Mouse (Mus musculus): ENCODE measurements around the gene Hs6st1. TPM values are rescaled to one million over a fixed set of nuclear protein-coding genes. Genes with fewer than 3 reads are reported as not detected.

Gene Hs6st1
- polyA plus RNA-seq, 1 experiment = 30.1 TPM

DNA sequence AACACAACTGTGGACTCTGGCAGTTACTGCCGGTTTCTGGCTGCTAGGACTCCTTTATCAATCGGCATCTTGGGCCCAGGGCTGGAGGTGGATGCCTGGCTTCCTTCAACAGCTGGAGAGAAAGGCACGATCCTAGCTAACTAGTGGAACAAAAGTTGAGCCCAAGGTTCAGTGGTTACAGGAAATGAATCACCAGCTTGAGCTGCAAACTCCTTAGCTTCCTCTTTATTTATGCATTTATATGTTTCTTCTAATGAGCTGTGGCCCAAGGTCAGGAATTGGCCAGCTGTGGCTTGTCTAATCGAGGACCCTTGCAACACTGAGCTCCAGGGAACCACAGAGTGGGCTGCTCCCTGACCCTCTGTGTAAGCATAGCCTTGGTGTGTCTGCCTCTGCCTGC, 60.9 kb downstream of the Hs6st1 start:
- no peak for DNase-seq (ENCODE audit: low spot score)

DNA sequence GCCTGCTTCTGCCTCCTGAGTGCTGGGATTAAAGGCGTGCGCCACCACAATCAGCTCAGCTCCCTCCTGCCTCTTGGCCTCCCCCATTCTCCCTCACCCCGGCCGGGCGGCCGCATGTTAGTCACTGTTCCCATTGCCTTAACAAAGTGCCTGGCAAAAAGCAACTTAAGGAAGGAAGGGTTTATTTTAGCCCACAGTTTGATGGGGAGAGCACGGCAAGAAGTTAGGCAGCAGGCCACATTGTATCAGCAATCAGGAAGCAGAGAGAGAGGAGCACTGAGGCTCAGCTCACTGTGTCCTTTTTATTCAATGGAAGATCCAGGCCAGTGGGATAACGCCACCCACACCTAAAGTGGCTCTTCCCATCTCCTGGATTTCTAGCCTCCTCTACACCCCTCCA, 61.7 kb downstream of the Hs6st1 start:
- no peak for DNase-seq (ENCODE audit: low spot score)

DNA sequence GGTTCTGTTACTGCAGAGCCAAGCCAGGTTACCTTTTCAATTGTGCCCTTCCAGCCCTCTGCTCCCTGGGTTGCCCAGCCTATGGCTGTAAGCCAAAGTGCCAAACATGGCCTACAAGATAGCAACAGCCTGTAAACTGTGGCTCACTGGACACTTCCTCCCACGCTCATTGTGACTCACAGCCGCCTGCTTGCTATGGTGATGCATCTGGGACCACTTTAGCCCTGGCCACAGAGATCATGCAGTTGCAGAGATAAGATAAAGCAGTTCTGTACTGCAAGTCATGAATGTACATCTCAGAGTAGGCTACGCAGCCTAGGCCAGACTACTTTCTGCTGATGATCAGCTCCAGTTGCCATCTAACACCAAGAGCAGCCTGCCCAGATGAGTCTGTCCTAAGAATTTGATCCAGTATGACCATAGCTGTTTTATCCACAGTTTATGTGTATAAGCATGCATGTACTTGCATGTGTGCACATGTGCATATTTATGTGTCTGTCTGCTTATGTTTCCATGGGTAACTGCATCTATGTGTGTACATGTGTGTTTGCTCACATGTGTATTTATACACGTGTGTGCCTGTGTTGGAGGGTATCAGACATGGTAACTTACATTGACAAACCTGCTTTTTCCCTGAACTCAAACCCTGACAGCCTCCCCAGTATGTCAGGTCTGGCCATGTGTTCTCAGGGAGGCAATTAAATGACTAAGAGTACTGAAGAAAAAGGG, 62.3 kb downstream of the Hs6st1 start:
- DNase-seq (ENCODE audit: low spot score) = no peak

DNA sequence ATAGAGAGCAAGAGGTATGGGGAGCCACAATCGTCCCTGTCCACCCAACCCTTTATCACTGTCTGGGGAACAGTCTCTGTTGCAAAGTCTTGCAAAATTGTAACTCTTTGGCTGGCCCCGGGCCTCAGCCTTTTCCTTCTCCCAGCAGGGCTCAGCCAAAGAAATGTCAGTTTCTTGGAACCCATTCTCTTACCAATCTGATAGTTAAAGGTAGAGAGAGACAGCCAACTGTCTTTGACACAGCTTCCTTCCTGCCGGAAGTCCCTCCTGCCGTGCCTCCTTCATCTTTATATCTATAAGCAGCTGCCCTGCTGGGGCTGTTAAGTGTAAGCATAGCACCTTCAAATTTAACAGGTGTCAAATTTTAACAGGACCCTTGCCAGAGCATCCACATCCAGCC, 63.0 kb downstream of the Hs6st1 start:
- DNase-seq (ENCODE audit: low spot score) = no peak

DNA sequence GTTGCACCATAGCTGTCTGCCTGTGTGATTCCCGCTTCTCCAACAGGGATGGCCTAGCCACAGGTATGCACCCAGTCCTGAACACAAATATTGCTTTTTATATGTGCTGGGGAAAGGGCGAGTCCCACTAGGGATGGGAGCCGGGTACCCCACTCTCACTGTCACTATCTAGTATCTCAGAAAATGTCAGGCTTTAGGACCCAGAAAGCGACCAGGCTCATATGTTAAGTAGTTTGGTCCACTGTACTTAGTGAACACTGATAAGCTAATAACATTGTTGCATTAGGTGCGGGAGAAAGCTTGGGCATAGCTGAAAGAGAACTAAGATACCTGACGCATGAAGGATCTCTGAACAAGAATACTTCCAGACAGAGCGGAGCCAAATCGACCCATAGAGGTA, 63.6 kb downstream of the Hs6st1 start:
- no peak for DNase-seq (ENCODE audit: low spot score)

DNA sequence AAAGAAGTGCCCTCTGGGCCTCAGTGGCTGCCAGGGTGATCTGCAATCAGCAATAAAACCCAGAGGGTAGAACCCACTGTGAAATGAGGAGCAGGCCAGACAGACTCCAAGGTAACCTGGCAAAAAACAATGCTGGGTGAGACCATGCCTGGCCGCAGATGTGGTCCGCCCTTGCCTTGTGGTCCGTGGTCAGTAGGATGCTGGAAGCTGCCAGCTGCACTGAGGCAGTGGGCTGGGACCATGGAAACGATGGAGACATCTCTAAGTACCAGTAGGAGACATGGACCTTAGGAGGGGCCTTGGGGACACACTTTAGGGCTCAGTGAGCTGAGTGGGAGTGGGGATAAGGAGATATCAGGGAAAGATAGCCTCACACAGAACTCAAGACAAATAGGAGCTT, 64.0 kb downstream of the Hs6st1 start:
- no peak for DNase-seq (ENCODE audit: low spot score)

DNA sequence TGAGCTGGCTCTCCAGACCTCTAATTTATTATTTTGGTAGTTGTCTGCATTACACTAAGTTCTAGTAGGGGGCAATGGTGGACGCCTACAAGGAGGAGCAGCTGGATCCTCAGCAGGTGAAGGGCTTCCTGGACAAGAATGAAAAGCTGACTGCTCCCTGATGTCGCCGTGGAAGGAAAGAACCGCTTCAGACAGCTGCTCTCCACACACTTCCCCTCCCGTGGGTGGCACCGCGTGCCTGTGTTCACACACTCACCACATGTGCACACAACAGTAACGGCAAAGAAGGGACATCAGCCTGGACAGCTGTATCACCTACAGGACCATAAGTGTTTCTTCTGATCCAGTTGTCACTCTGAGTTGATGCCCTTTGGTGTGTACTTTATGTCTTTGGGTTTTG, 64.8 kb downstream of the Hs6st1 start:
- DNase-seq (ENCODE audit: low spot score) = no peak

DNA sequence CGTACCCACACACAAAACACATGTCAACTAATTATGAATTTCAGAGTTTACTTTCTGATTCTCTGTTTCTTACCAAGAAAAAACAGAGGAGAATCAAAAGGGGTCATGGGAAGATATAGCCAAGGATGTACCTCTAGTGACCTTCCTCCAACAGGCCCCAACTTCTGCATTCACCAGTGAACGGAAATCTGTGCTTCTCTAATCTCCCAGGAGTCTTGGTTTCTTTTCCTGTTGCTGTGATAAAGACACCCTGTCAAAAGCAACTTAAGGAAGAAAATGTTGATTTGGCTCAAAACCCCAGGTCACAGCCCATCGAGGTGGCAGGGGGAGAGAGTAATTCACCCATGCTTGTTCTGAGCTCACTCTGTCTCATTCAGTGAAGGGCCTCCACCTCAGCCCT, 65.4 kb downstream of the Hs6st1 start:
- no peak for DNase-seq (ENCODE audit: low spot score)

DNA sequence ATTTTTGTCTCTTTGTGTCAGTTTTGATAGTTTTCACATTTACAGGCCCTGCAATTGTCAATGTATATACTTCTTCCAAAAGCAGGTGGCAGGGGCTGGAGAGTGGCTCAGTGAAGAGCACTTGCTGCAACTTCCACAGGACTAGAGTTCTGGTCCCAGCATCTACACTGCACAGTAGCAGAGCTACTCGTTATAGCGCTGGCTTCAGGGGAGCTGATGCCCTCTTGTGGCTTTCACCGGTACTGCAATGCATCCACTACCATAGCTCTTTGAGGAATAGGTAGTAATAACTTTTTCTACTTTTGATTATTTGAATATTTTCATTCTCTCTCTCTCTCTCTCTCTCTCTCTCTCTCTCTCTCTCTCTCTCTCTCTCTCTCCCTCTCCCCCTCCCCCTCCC, 66.4 kb downstream of the Hs6st1 start:
- DNase-seq (ENCODE audit: low spot score) = peak; percentile 58

DNA sequence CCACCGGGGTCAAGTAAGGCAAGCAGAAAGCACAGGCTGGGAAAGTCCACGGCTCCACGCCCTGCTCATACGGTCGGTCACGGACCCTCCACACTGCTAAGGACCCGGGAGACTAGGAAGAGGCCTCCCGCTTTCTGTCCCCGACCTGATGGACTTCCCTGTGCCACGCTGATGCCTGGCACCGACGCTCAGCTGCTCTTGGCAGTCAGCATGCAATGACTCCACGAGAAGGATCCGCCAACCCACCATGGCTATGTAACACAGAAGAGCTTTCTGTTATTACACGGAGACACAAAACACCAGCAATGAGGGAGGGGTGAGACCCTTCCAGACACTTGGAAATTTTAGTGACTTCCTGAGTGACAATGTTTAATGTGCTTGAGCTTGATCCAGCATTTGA, 72.1 kb downstream of the Hs6st1 start:
- no peak for DNase-seq (ENCODE audit: low spot score)

DNA sequence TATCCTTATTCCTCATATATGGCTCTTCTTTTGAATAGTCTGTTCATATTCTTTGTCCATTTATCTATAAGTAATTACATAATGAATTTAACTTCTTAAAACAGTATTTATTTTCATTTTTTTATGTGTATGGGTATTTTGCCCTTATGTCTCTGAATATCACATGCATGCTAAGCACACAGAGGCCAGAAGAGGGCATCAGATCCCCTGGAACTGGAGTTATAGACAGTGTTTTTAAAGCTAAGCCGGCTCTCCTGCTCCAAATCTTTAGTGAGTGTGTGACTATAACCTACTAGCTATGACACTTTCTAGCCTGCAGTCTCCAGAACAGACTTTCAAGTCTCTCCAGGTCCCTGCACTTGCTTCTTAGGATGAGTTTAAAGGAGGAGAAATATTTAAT, 76.8 kb downstream of the Hs6st1 start:
- DNase-seq (ENCODE audit: low spot score) = no peak

DNA sequence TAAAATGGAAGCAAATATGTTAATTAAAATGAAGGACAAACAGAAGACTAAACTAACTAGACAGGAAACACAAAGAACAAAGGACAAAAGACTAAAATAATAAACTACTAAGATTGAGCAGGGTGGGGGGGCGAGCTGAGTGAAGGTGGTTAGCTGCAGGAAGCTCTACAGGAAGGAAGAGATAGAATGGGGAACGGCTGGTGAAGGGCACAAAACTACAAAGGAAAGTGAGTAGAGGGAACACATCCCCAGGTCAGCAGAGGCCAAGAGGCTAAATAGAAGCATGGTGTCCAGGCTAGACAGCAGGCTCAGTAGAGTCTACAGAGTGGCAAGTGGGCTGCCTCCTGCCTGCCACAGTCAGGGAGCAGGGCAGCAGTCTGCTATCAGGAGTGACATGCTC, 80.6 kb downstream of the Hs6st1 start:
- no peak for DNase-seq (ENCODE audit: low spot score)

DNA sequence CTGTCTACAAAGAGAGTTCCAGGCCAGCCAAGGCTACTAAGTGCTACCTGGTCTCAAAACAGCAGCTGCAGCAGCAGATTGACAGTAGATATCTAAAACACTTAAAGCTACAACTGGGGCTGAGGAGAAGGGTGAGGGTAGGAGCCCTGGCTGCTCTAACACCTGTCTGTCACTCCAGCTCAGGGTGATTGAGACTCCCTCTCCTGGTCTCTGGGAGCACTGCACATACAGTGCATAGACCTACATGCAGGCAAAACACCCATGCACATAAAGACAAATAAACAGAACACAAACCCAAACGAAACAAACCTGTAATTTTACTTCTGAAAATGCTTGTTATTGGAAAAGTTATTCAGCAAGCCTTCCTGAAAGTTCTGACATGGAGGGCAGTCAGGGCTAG, 81.2 kb downstream of the Hs6st1 start:
- DNase-seq (ENCODE audit: low spot score) = no peak

Other genes with a start within 250 kb of the Hs6st1 start
- gene Uggt1, start 176.3 kb downstream of the Hs6st1 start, polyA plus RNA-seq (2012; rRNA removed) = 20.6 and 25.2 TPM in 2 replicates
- gene Neurl3, start 206.3 kb downstream of the Hs6st1 start, polyA plus RNA-seq (2012; rRNA removed) = 10.2 and 12.5 TPM in 2 replicates
- 7.4 and 8.1 TPM in 2 replicates for gene Arid5a, start 239.3 kb downstream of the Hs6st1 start, polyA plus RNA-seq (2012; rRNA removed)

Data from urinary bladder, adult 2 months (tissue).